Mouse (Mus musculus): ENCODE results near the gene Scgb1c1.
A peak's percentile ranks its signal among the peaks of the same experiment; 100 is the strongest.

Scgb1c1 gene

GRCm38 (mm10) chr7:140844905-140845665 lies at the start of gene Scgb1c1:
Scgb1c1 (plus strand) TSS chr7:140845547.
- DNase-seq (ENCODE audit: low read depth, low spot score): peak; percentile 88

GRCm38 (mm10) chr7:140797619-140798018 lies 47.7 kb upstream of the Scgb1c1 start:
- no peak for DNase-seq (ENCODE audit: low read depth, low spot score)

- no peak for DNase-seq (ENCODE audit: low read depth, low spot score)
Observed at GRCm38 (mm10) chr7:140798212-140798611, 47.1 kb upstream of the Scgb1c1 start.

- DNase-seq (ENCODE audit: low read depth, low spot score): no peak
Observed at GRCm38 (mm10) chr7:140802629-140803028, 42.7 kb upstream of the Scgb1c1 start.

- DNase-seq (ENCODE audit: low read depth, low spot score): peak; percentile 75
Observed at GRCm38 (mm10) chr7:140805704-140806103, 39.6 kb upstream of the Scgb1c1 start.

- peak; percentile 67 for DNase-seq (ENCODE audit: low read depth, low spot score)
Observed at GRCm38 (mm10) chr7:140810496-140810895, 34.9 kb upstream of the Scgb1c1 start.

GRCm38 (mm10) chr7:140811714-140812113 lies 33.6 kb upstream of the Scgb1c1 start:
- no peak for DNase-seq (ENCODE audit: low read depth, low spot score)

GRCm38 (mm10) chr7:140812850-140813249 lies 32.5 kb upstream of the Scgb1c1 start:
- DNase-seq (ENCODE audit: low read depth, low spot score): no peak

GRCm38 (mm10) chr7:140820173-140820572 lies 25.2 kb upstream of the Scgb1c1 start:
- DNase-seq (ENCODE audit: low read depth, low spot score): no peak

- DNase-seq (ENCODE audit: low read depth, low spot score): no peak
Observed at GRCm38 (mm10) chr7:140821305-140821652, 24.1 kb upstream of the Scgb1c1 start.

- peak; percentile 94 for DNase-seq (ENCODE audit: low read depth, low spot score)
Observed at GRCm38 (mm10) chr7:140821653-140822329, 23.6 kb upstream of the Scgb1c1 start, which contains the start of gene Zfp941. Zfp941 (minus strand) TSS chr7:140822178.

GRCm38 (mm10) chr7:140822731-140823130 lies 22.6 kb upstream of the Scgb1c1 start:
- DNase-seq (ENCODE audit: low read depth, low spot score): no peak

- peak; percentile 77 for DNase-seq (ENCODE audit: low read depth, low spot score)
Observed at GRCm38 (mm10) chr7:140828171-140828881, 17.0 kb upstream of the Scgb1c1 start.

- no peak for DNase-seq (ENCODE audit: low read depth, low spot score)
Observed at GRCm38 (mm10) chr7:140831447-140831846, 13.9 kb upstream of the Scgb1c1 start.

- DNase-seq (ENCODE audit: low read depth, low spot score): no peak
Observed at GRCm38 (mm10) chr7:140833341-140833740, 12.0 kb upstream of the Scgb1c1 start.

GRCm38 (mm10) chr7:140834968-140835757 lies 10.2 kb upstream of the Scgb1c1 start, which contains the start of gene Urah:
Urah (plus strand) TSS chr7:140835018.
- DNase-seq (ENCODE audit: low read depth, low spot score): peak; percentile 74

GRCm38 (mm10) chr7:140835758-140836087 lies 9.6 kb upstream of the Scgb1c1 start:
- no peak for DNase-seq (ENCODE audit: low read depth, low spot score)

- no peak for DNase-seq (ENCODE audit: low read depth, low spot score)
Observed at GRCm38 (mm10) chr7:140836243-140837115, 8.9 kb upstream of the Scgb1c1 start.

GRCm38 (mm10) chr7:140839556-140839955 lies 5.8 kb upstream of the Scgb1c1 start:
- DNase-seq (ENCODE audit: low read depth, low spot score): no peak
